Mouse (Mus musculus) lung, embryonic 16.5 days (tissue): Measurements from ENCODE around the gene Slc25a41. TPM values are rescaled to one million over a fixed set of nuclear protein-coding genes. Genes with fewer than 3 reads are reported as not detected.

ENCODE experiments used
- ATAC-seq: fragments of 200-750 bp; cut with Nextera tagmentation; 2 replicates; pipeline ENCODE4 v1.8.0; 2017; ENCODE audit warnings: low read depth, mild to moderate bottlenecking, moderate library complexity
- H3K27ac ChIP-seq: fragments of 300-500 bp; sonication (generic); 2 replicates; pipeline ENCODE4 v1.5.1; 2014; ENCODE audit warnings: mild to moderate bottlenecking, control low read depth, low read length
- H3K27me3 ChIP-seq: fragments of 300-500 bp; sonication (generic); 2 replicates; pipeline ENCODE4 v1.6.1; 2014; ENCODE audit warnings: low read depth, low read length, mixed read lengths; ENCODE audit not compliant: control insufficient read depth, insufficient read depth
- H3K36me3 ChIP-seq: fragments of 300-500 bp; sonication (generic); 2 replicates; pipeline ENCODE4 v1.6.1; 2014; ENCODE audit warnings: low read length; ENCODE audit not compliant: control insufficient read depth, insufficient read depth
- H3K4me1 ChIP-seq: fragments of 300-500 bp; sonication (generic); replicated peaks from 2 replicates; pipeline ENCODE4 v1.6.1; 2014; ENCODE audit warnings: low read length, mixed read lengths; ENCODE audit not compliant: control insufficient read depth, insufficient read depth
- H3K4me2 ChIP-seq: fragments of 300-500 bp; sonication (generic); 2 replicates; pipeline ENCODE4 v1.6.1; 2014; ENCODE audit warnings: low read depth, low read length, control low read depth
- H3K4me3 ChIP-seq: fragments of 300-500 bp; sonication (generic); 2 replicates; pipeline ENCODE4 v1.5.1; 2014; ENCODE audit warnings: mild to moderate bottlenecking, low read length, control low read depth
- H3K9ac ChIP-seq: fragments of 300-500 bp; sonication (generic); 2 replicates; pipeline ENCODE4 v1.6.1; 2014; ENCODE audit warnings: low read length, control low read depth
- H3K9me3 ChIP-seq: fragments of 300-500 bp; sonication (generic); 2 replicates; pipeline ENCODE4 v1.6.1; 2016; ENCODE audit warnings: low read length; ENCODE audit not compliant: control insufficient read depth
- WGBS: fragments of 180-500 bp; shearing (Covaris S2); extraction: QIAGEN DNeasy Blood & Tissue Kit; methylation state at CpG from one replicate; pipeline ENCODE4 v1.1.7; 2014; 5-methylcytosine and 5-hydroxymethylcytosine counted together
- polyA plus RNA-seq: library from polyadenylated mRNA; unstranded; fragments of >200 nt; fragmentation: Nextera tagmentation; extraction: Ambion mirVana; gene quantifications from 2 replicates; pipeline ENCODE4 v1.2.1, GENCODE M21; 2015

The Slc25a41 gene
- polyA plus RNA-seq, 1 experiment from 2014 or later, result not detected

- Histone ChIP-seq H3K27ac (no peak within 1 kb of the TSS), H3K4me3 (no peak within 1 kb of the TSS), H3K36me3 (peaks cover 24% of the 10 kb centered on the region), H3K9me3 (no peaks in the 10 kb centered on the region), H3K4me1 (peaks cover 5% of the 10 kb centered on the region), H3K9ac (no peak within 1 kb of the TSS), H3K27me3 (no peaks in the 10 kb centered on the region), H3K4me2 (no peak within 1 kb of the TSS)
- WGBS, result 81% methylated on average over 9 of the region's 9 CpGs
- no peak for ATAC-seq
These were observed 41.4 kb downstream of the Slc25a41 start, which contains the start of gene Pspn for GRCm38 (mm10) chr17:56999968-57000609. TSS of gene Pspn (minus strand) at chr17:57000018.

GRCm38 (mm10) chr17:56999414-56999813 lies 42.0 kb downstream of the Slc25a41 start:
- Histone ChIP-seq H3K27ac (no peak overlapping the region), H3K27me3 (no peaks in the 10 kb centered on the region), H3K9ac (no peak overlapping the region), H3K4me3 (no peak overlapping the region), H3K4me1 (peaks cover 5% of the 10 kb centered on the region), H3K9me3 (no peaks in the 10 kb centered on the region), H3K4me2 (no peak overlapping the region), H3K36me3 (peaks cover 23% of the 10 kb centered on the region)
- ATAC-seq, result no peak
- WGBS, result 91% methylated on average over 9 of the region's 9 CpGs

GRCm38 (mm10) chr17:56997029-56997667 lies 44.3 kb downstream of the Slc25a41 start, which contains the start of gene Alkbh7:
TSS of gene Alkbh7 (plus strand) at chr17:56997339.
- Histone ChIP-seq H3K4me3 (peak within 1 kb of the TSS; percentile 75), H3K9me3 (no peaks in the 10 kb centered on the region), H3K4me1 (peaks cover 5% of the 10 kb centered on the region), H3K27me3 (no peaks in the 10 kb centered on the region), H3K4me2 (peak within 1 kb of the TSS; percentile 73), H3K27ac (peak within 1 kb of the TSS; percentile 67), H3K9ac (peak within 1 kb of the TSS; percentile 74), H3K36me3 (peaks cover 29% of the 10 kb centered on the region)
- WGBS, result under 1% methylated on average over 38 of the region's 38 CpGs
- ATAC-seq, result peak; percentile 99

GRCm38 (mm10) chr17:56996506-56996905 lies 44.9 kb downstream of the Slc25a41 start:
- Histone ChIP-seq H3K4me1 (peaks cover 5% of the 10 kb centered on the region), H3K27ac (no peak overlapping the region), H3K36me3 (peaks cover 29% of the 10 kb centered on the region), H3K4me3 (peak overlapping the region; percentile 75), H3K27me3 (no peaks in the 10 kb centered on the region), H3K9ac (no peak overlapping the region), H3K4me2 (peak overlapping the region; percentile 47), H3K9me3 (no peaks in the 10 kb centered on the region)
- 72% methylated on average over 2 of the region's 2 CpGs for WGBS
- ATAC-seq, result no peak

- Histone ChIP-seq H3K4me2 (no peak overlapping the region), H3K9ac (no peak overlapping the region), H3K4me1 (peaks cover 11% of the 10 kb centered on the region), H3K27ac (no peak overlapping the region), H3K9me3 (no peaks in the 10 kb centered on the region), H3K4me3 (no peak overlapping the region), H3K36me3 (peaks cover 29% of the 10 kb centered on the region), H3K27me3 (no peaks in the 10 kb centered on the region)
- WGBS, result 88% methylated on average over 8 of the region's 8 CpGs
- ATAC-seq, result no peak
These were observed 46.4 kb downstream of the Slc25a41 start for GRCm38 (mm10) chr17:56995046-56995445.

- 70% methylated on average over 2 of the region's 2 CpGs for WGBS
- Histone ChIP-seq H3K9me3 (no peaks in the 10 kb centered on the region), H3K4me1 (peaks cover 7% of the 10 kb centered on the region; the same call in 1 of the 2 replicates), H3K9ac (peak overlapping the region; percentile 88), H3K4me2 (peak overlapping the region; percentile 74), H3K27me3 (no peaks in the 10 kb centered on the region), H3K4me3 (peak overlapping the region; percentile 96), H3K36me3 (peaks cover 20% of the 10 kb centered on the region), H3K27ac (no peak overlapping the region)
- ATAC-seq, result no peak
These were observed 50.5 kb downstream of the Slc25a41 start for GRCm38 (mm10) chr17:56990966-56991365.

- no peaks in the 10 kb centered on the region for H3K9me3 ChIP-seq
- peak within 1 kb of the TSS; percentile 80 for H3K27ac ChIP-seq
- no peaks in the 10 kb centered on the region for H3K27me3 ChIP-seq
- peaks cover 7% of the 10 kb centered on the region; the same call in 1 of the 2 replicates for H3K4me1 ChIP-seq
- peak; percentile 98 for ATAC-seq
- under 1% methylated on average over 52 of the region's 52 CpGs for WGBS
- H3K9ac ChIP-seq, result peak within 1 kb of the TSS; percentile 88
- peak within 1 kb of the TSS; percentile 96 for H3K4me3 ChIP-seq
- H3K4me2 ChIP-seq, result peak within 1 kb of the TSS; percentile 79
- peaks cover 20% of the 10 kb centered on the region for H3K36me3 ChIP-seq
These were observed 51.2 kb downstream of the Slc25a41 start, which contains the start of gene Clpp for GRCm38 (mm10) chr17:56990115-56990746. TSS of gene Clpp (plus strand) at chr17:56990305.

GRCm38 (mm10) chr17:56989467-56990114 lies 51.9 kb downstream of the Slc25a41 start:
- peak overlapping the region; percentile 79 for H3K4me2 ChIP-seq
- no peaks in the 10 kb centered on the region for H3K9me3 ChIP-seq
- peaks cover 7% of the 10 kb centered on the region; the same call in 1 of the 2 replicates for H3K4me1 ChIP-seq
- peak overlapping the region; percentile 80 for H3K27ac ChIP-seq
- ATAC-seq, result peak; percentile 92
- 2% methylated on average over 25 of the region's 25 CpGs for WGBS
- H3K9ac ChIP-seq, result peak overlapping the region; percentile 80
- H3K4me3 ChIP-seq, result peak overlapping the region; percentile 96
- H3K27me3 ChIP-seq, result no peaks in the 10 kb centered on the region
- H3K36me3 ChIP-seq, result peaks cover 17% of the 10 kb centered on the region
